Mouse (Mus musculus) MEL (cell line): ENCODE measurements at regions not wholly inside any gene's neighbourhood (a gene's known extent, or its start where the extent isn't known, plus 50 kb on each side); places are given as distances from the start of the nearest gene placed in this dataset.
A peak's percentile ranks its signal among the peaks of the same experiment; 100 is the strongest.

Source experiments
- CTCF ChIP-seq, 3 experiments: IDR thresholded peaks in 2 of 3; conservative IDR thresholded peaks in 1 of 3; 2 replicates each; pipeline ENCODE4 v1.5.1; 2011 to 2012; ENCODE audit warnings: low read length in 3 of 3, low read depth in 2 of 3, mild to moderate bottlenecking in 2 of 3, improper control_type of control experiment in 1 of 3, inconsistent platforms in 1 of 3, mixed read lengths in 1 of 3, moderate library complexity in 1 of 3; ENCODE audit not compliant: control insufficient read depth in 1 of 3, insufficient read depth in 1 of 3, poor library complexity in 1 of 3, severe bottlenecking in 1 of 3
- EP300 ChIP-seq, 2 experiments: IDR thresholded peaks; 2 replicates each; pipeline ENCODE4 v1.6.1; 2011; ENCODE audit warnings: improper control_type of control experiment in 2 of 2, low read length in 2 of 2, low read depth in 1 of 2, mild to moderate bottlenecking in 1 of 2
- GABPA ChIP-seq: IDR thresholded peaks from 2 replicates; pipeline ENCODE4 v1.6.1; 2012; ENCODE audit warnings: low read depth, mild to moderate bottlenecking, inconsistent platforms, low read length, improper control_type of control experiment, moderate library complexity
- JUND ChIP-seq: IDR thresholded peaks from 2 replicates; pipeline ENCODE4 v1.6.1; 2011; ENCODE audit warnings: low read depth, mild to moderate bottlenecking, improper control_type of control experiment, low read length

GRCm38 (mm10) chr16:54041973-54042372, 1255.8 kb downstream of the Zpld1 start:
- 0 out of 2 replicates have a peak, but pooled peaks have one; percentile 43 for TF ChIP-seq JUND
- TF ChIP-seq EP300 (IDR thresholded peaks at IDR 0.05; ENCODE audit: low read depth in 1 of 2, low read length in 2 of 2), result peak; percentile 84 to 96
- no peak for TF ChIP-seq CTCF (IDR thresholded peaks at IDR 0.05 in 2 of 3, conservative IDR thresholded peaks at IDR 0.05 in 1 of 3; ENCODE audit: control insufficient read depth in 1 of 3, insufficient read depth in 1 of 3, low read depth in 2 of 3, low read length in 3 of 3, poor library complexity in 1 of 3, severe bottlenecking in 1 of 3)
- no peak for TF ChIP-seq GABPA
